Mouse (Mus musculus) myocyte (in vitro differentiated cells): ENCODE results near the gene Gm49380. TPM values are rescaled to one million over a fixed set of nuclear protein-coding genes. Genes with fewer than 3 reads are reported as not detected.

ENCODE experiments used
- H3K27me3 ChIP-seq: one replicate; pipeline ENCODE4 v1.6.1; 2011; ENCODE audit not compliant: control insufficient read depth, insufficient read depth, insufficient read length
- H3K36me3 ChIP-seq: one replicate; pipeline ENCODE4 v1.6.1; 2011; ENCODE audit not compliant: control insufficient read depth, insufficient read depth
- H3K4me2 ChIP-seq: one replicate; pipeline ENCODE4 v1.6.1; 2011; ENCODE audit warnings: low read depth, control low read depth
- H3K4me3 ChIP-seq: one replicate; pipeline ENCODE4 v1.5.1; 2011; ENCODE audit warnings: mild to moderate bottlenecking, control low read depth, moderate library complexity
- H3K79me2 ChIP-seq: one replicate; pipeline ENCODE4 v1.6.1; 2011; ENCODE audit not compliant: control insufficient read depth, insufficient read depth
- H3ac ChIP-seq: one replicate; pipeline ENCODE4 v1.6.1; 2011; ENCODE audit not compliant: control insufficient read depth, insufficient read length
- CEBPB ChIP-seq: IDR thresholded peaks from 2 replicates; pipeline ENCODE4 v1.6.1; 2011; ENCODE audit warnings: mild to moderate bottlenecking, moderate library complexity; ENCODE audit not compliant: poor library complexity, insufficient read depth, severe bottlenecking
- MYOD1 ChIP-seq, 3 experiments: IDR thresholded peaks; one replicate each; pipeline ENCODE4 v1.6.1; 2011; ENCODE audit warnings: control low read depth in 2 of 3, low read depth in 2 of 3, mild to moderate bottlenecking in 2 of 3, moderate library complexity in 1 of 3; ENCODE audit not compliant: insufficient read length in 2 of 3, control insufficient read depth in 1 of 3
- MYOG ChIP-seq, 3 experiments: IDR thresholded peaks; one replicate each; pipeline ENCODE4 v1.6.1; 2011; ENCODE audit warnings: control low read depth in 2 of 3, low read depth in 2 of 3, mild to moderate bottlenecking in 2 of 3; ENCODE audit not compliant: insufficient read length in 2 of 3, control insufficient read depth in 1 of 3, insufficient read depth in 1 of 3
- POLR2A ChIP-seq: IDR thresholded peaks from one replicate; pipeline ENCODE4 v1.6.1; 2011; ENCODE audit warnings: low read depth, mild to moderate bottlenecking, control low read depth, moderate library complexity; ENCODE audit not compliant: insufficient read length
- POLR2AphosphoS2 ChIP-seq: IDR thresholded peaks from one replicate; pipeline ENCODE4 v1.6.1; 2011; ENCODE audit warnings: low read depth, control low read depth; ENCODE audit not compliant: insufficient read length
- REST ChIP-seq: IDR thresholded peaks from one replicate; pipeline ENCODE4 v1.6.1; 2011; ENCODE audit warnings: mild to moderate bottlenecking, control low read depth, moderate library complexity; ENCODE audit not compliant: insufficient read depth, insufficient read length
- SRF ChIP-seq: IDR thresholded peaks from one replicate; pipeline ENCODE4 v1.6.1; 2011; ENCODE audit warnings: low read depth; ENCODE audit not compliant: control insufficient read depth, insufficient read length
- TCF12 ChIP-seq: IDR thresholded peaks from one replicate; pipeline ENCODE4 v1.6.1; 2011; ENCODE audit warnings: mild to moderate bottlenecking, control low read depth; ENCODE audit not compliant: poor library complexity, insufficient read depth, severe bottlenecking
- TCF3 ChIP-seq: IDR thresholded peaks from one replicate; pipeline ENCODE4 v1.6.1; 2011; ENCODE audit warnings: low read depth, control low read depth; ENCODE audit not compliant: insufficient read length
- USF1 ChIP-seq: IDR thresholded peaks from one replicate; pipeline ENCODE4 v1.6.1; 2011; ENCODE audit warnings: low read depth, mild to moderate bottlenecking, control low read depth, moderate library complexity
- polyA plus RNA-seq: library from polyadenylated mRNA; unstranded; fragments of >200 nt; fragmentation: generic; extraction: Trizol; gene quantifications from one replicate; pipeline ENCODE4 v1.2.1, GENCODE M21; 2012; ENCODE audit warnings: missing spikeins

The Gm49380 gene
- polyA plus RNA-seq, 1 experiment = 0.02 TPM

DNA sequence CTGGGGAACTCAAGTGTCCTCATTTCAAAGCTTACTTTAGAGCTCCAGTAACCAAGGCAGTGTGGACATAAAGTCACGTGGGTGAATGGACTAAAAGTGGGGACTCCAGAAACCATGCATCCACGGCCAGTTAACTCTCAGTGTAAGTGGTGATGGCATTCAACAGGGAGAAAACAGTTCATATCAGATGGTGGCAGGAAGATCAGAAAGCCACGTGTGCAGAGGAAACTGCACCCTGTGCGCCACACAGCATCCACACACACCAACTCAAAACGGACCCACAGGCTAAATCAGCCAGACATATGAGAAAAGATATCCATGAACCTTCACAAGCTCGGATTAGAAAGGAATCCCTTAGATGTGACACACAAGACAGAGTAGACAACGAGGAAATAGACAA is 93.3 kb downstream of the Gm49380 start:
- no peaks in the 10 kb centered on the region for H3K79me2 ChIP-seq
- no peak overlapping the region for H3K4me2 ChIP-seq
- TF ChIP-seq POLR2AphosphoS2 (no peak), SRF (no peak), POLR2A (no peak), MYOD1 (IDR thresholded peaks at IDR 0.05; ENCODE audit: control insufficient read depth in 1 of 3, insufficient read length in 2 of 3, low read depth in 2 of 3) (no peak), REST (no peak), USF1 (no peak), MYOG (IDR thresholded peaks at IDR 0.05; ENCODE audit: control insufficient read depth in 1 of 3, insufficient read depth in 1 of 3, insufficient read length in 2 of 3, low read depth in 2 of 3) (no peak)
- H3K4me3 ChIP-seq = no peak overlapping the region
- H3ac ChIP-seq = no peak overlapping the region
- no peaks in the 10 kb centered on the region for H3K27me3 ChIP-seq
- H3K36me3 ChIP-seq = no peaks in the 10 kb centered on the region

GRCm38 (mm10) chr9:44017846-44018245 is 95.5 kb downstream of the Gm49380 start:
- no peaks in the 10 kb centered on the region for H3K79me2 ChIP-seq
- TF ChIP-seq TCF12 (no peak), MYOG (IDR thresholded peaks at IDR 0.05; ENCODE audit: control insufficient read depth in 1 of 3, insufficient read depth in 1 of 3, insufficient read length in 2 of 3, low read depth in 2 of 3) (no peak), USF1 (no peak), MYOD1 (IDR thresholded peaks at IDR 0.05; ENCODE audit: control insufficient read depth in 1 of 3, insufficient read length in 2 of 3, low read depth in 2 of 3) (no peak), SRF (no peak), TCF3 (no peak), REST (no peak), POLR2AphosphoS2 (no peak), CEBPB (no peak)
- H3ac ChIP-seq = no peak overlapping the region
- no peaks in the 10 kb centered on the region for H3K27me3 ChIP-seq
- H3K4me2 ChIP-seq = no peak overlapping the region
- H3K4me3 ChIP-seq = no peak overlapping the region
- no peaks in the 10 kb centered on the region for H3K36me3 ChIP-seq

Other genes with a start within 250 kb of the Gm49380 start
- not detected for gene Thy1, start 70.1 kb downstream of the Gm49380 start, polyA plus RNA-seq
- 17.0 TPM for gene Usp2, start 46.5 kb downstream of the Gm49380 start, polyA plus RNA-seq
- gene Mfrp, start 11.8 kb downstream of the Gm49380 start, polyA plus RNA-seq = 0.01 TPM
- 0.61 TPM for gene C1qtnf5, start 6.3 kb downstream of the Gm49380 start, polyA plus RNA-seq
- gene Rnf26, start within 50 bp of the Gm49380 start, polyA plus RNA-seq = 29.5 TPM
- 2.1 TPM for gene Mcam, start 21.0 kb upstream of the Gm49380 start, polyA plus RNA-seq
- 4.5 TPM for gene Cbl, start 120.5 kb upstream of the Gm49380 start, polyA plus RNA-seq
- gene Ccdc153, start 127.2 kb upstream of the Gm49380 start, polyA plus RNA-seq = not detected
- gene Pdzd3, start 138.0 kb upstream of the Gm49380 start, polyA plus RNA-seq = 0.02 TPM
- gene Nlrx1, start 155.1 kb upstream of the Gm49380 start, polyA plus RNA-seq = 7.2 TPM
- gene Abcg4, start 175.1 kb upstream of the Gm49380 start, polyA plus RNA-seq = 0.10 TPM
- 6.5 TPM for gene Hinfp, start 192.2 kb upstream of the Gm49380 start, polyA plus RNA-seq
- 18.1 TPM for gene C2cd2l, start 206.8 kb upstream of the Gm49380 start, polyA plus RNA-seq
- gene Dpagt1, start 212.5 kb upstream of the Gm49380 start, polyA plus RNA-seq = 26.3 TPM
- 123 TPM for gene H2afx, start 221.2 kb upstream of the Gm49380 start, polyA plus RNA-seq
- gene Hmbs, start 230.7 kb upstream of the Gm49380 start, polyA plus RNA-seq = 31.5 TPM
- gene Vps11, start 248.2 kb upstream of the Gm49380 start, polyA plus RNA-seq = 26.4 TPM